Comparison of ENCODE assay signal across 23 mouse cellular contexts in the genomic region with DNA sequence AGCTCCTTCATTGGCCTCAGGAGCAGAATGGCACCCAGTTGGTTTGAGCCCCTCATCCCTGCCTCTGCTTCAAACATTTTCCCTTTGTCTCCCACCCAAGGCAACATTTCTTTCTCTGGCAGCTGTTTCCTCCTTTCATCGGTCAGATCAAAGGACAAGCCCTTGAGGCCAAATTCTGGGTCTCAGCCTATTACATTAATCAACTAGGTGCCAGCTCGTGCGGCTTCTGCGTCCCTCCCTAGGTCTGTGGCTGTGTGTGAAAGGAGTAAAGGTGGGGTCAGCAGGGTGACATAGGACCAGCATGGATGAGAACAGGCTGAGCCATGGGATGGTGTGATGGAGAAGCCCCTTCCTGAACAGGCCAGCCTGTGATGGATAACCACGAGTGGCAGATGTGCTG. TPM values are rescaled to one million over a fixed set of nuclear protein-coding genes. Genes with fewer than 3 reads are reported as not detected.
DNase-seq lines count a peak whose midpoint lies in the region; ATAC-seq and TF ChIP-seq lines count a peak whose summit lies in the region.
"Had no signal": no experiment of that assay in that cellular context is flagged by ENCODE, and none has a peak within 500 bp of the region (broad histone marks: within the 10 kb centered on the region; RNA-seq: fewer than 3 reads in every experiment).

No protein-coding gene starts in this region.

- no peak overlapping the region for H3K9ac ChIP-seq in midbrain, postnatal 0 days (replicated peaks; ENCODE audit: low read length, poor library complexity, severe bottlenecking)
- no peak overlapping the region; the same call in 1 of the 2 replicates for H3K9ac ChIP-seq in midbrain, embryonic 14.5 days (replicated peaks; ENCODE audit: low read length)
- H3K9ac ChIP-seq: forebrain, postnatal 0 days; limb, embryonic 15.5 days; liver, embryonic 15.5 days had no signal

- H3K4me1 ChIP-seq in midbrain, embryonic 10.5 days = peaks cover 12% of the 10 kb centered on the region
- H3K4me1 ChIP-seq in midbrain, postnatal 0 days (ENCODE audit: insufficient read depth, low read length) = no peaks in the 10 kb centered on the region
- H3K4me1 ChIP-seq in midbrain, embryonic 14.5 days (ENCODE audit: control insufficient read depth, insufficient read depth, low read length) = peaks cover 2% of the 10 kb centered on the region; the same call in 1 of the 2 replicates
- H3K4me1 ChIP-seq: liver, embryonic 15.5 days had no signal

- ATAC-seq in midbrain, postnatal 0 days (ENCODE audit: low FRiP score) = no peak
- ATAC-seq in midbrain, embryonic 14.5 days (ENCODE audit: low FRiP score, low TSS enrichment) = no peak
- ATAC-seq: forebrain, postnatal 0 days; inflammation-experienced regulatory T-cells, adult 6 months had no signal

- H3K9me3 ChIP-seq in midbrain, embryonic 10.5 days (replicated peaks) = no peaks in the 10 kb centered on the region
- H3K9me3 ChIP-seq in midbrain, postnatal 0 days (ENCODE audit: low read length) = no peaks in the 10 kb centered on the region
- no peaks in the 10 kb centered on the region for H3K9me3 ChIP-seq in midbrain, embryonic 14.5 days (ENCODE audit: control insufficient read depth, low read length)
- H3K9me3 ChIP-seq: heart, embryonic 10.5 days; limb, embryonic 15.5 days; liver, embryonic 15.5 days had no signal

- no peaks in the 10 kb centered on the region for H3K27me3 ChIP-seq in midbrain, embryonic 10.5 days (ENCODE audit: low read depth, poor library complexity, severe bottlenecking)
- H3K27me3 ChIP-seq in midbrain, postnatal 0 days (ENCODE audit: insufficient read depth, low read length) = no peaks in the 10 kb centered on the region
- H3K27me3 ChIP-seq in midbrain, embryonic 14.5 days (ENCODE audit: control insufficient read depth, insufficient read depth, low read length) = no peaks in the 10 kb centered on the region
- H3K27me3 ChIP-seq: limb, embryonic 15.5 days; liver, embryonic 15.5 days had no signal

- WGBS in midbrain, embryonic 10.5 days = 52% methylated on average over 5 of the region's 5 CpGs
- WGBS in midbrain, postnatal 0 days = 30% methylated on average over 5 of the region's 5 CpGs
- 45% methylated on average over 5 of the region's 5 CpGs for WGBS in midbrain, embryonic 14.5 days

- H3K36me3 ChIP-seq in midbrain, embryonic 10.5 days = peaks cover 25% of the 10 kb centered on the region
- H3K36me3 ChIP-seq in midbrain, postnatal 0 days (ENCODE audit: insufficient read depth, low read length) = 0 out of 2 replicates have a peak, but pooled peaks cover 10% of the 10 kb centered on the region
- 0 out of 2 replicates have a peak, but pooled peaks cover 6% of the 10 kb centered on the region for H3K36me3 ChIP-seq in midbrain, embryonic 14.5 days (ENCODE audit: control insufficient read depth, insufficient read depth, low read length)
- H3K36me3 ChIP-seq: liver, embryonic 15.5 days had no signal

- no peak for TF ChIP-seq CTCF in midbrain, postnatal 0 days (IDR thresholded peaks at IDR 0.05)

- peak; percentile 25 for DNase-seq in adrenal gland, adult 2 months
- DNase-seq in adrenal gland, postnatal 4 days (ENCODE audit: low spot score in 2 of 2) = no peak
- peak; percentile 18 for DNase-seq in midbrain, embryonic 10.5 days (ENCODE audit: low spot score)
- DNase-seq in midbrain, postnatal 0 days (ENCODE audit: low spot score) = no peak
- DNase-seq in embryo, embryonic 9.5 days (ENCODE audit: extremely low spot score) = peak; percentile 60
- DNase-seq in midbrain, embryonic 14.5 days = peak; percentile 28
- no peak for DNase-seq in left cerebral cortex, adult 8-10 months (ENCODE audit: low spot score in 2 of 2)
- no peak for DNase-seq in right cerebral cortex, adult 2 months (ENCODE audit: low spot score in 2 of 2)
- DNase-seq: adrenal gland, postnatal 10 days; cerebellum, adult 11-12 months; cerebellum, postnatal 36 days; forebrain, postnatal 0 days; heart, postnatal 10 days; kidney, adult 2 months; kidney, postnatal 14 days; layer of hippocampus, adult 9-11 months; right cerebral cortex, postnatal 4 days; thymus, adult 2 months had no signal

- no peak overlapping the region for H3K4me3 ChIP-seq in midbrain, embryonic 10.5 days
- no peak overlapping the region for H3K4me3 ChIP-seq in midbrain, postnatal 0 days (ENCODE audit: low read depth, low read length)
- no peak overlapping the region for H3K4me3 ChIP-seq in midbrain, embryonic 14.5 days (replicated peaks; ENCODE audit: low read depth, low read length)
- H3K4me3 ChIP-seq: heart, embryonic 10.5 days; limb, embryonic 15.5 days; liver, embryonic 15.5 days had no signal

- no peak overlapping the region for H3K4me2 ChIP-seq in midbrain, postnatal 0 days (ENCODE audit: low read depth, low read length, poor library complexity, severe bottlenecking)
- H3K4me2 ChIP-seq in midbrain, embryonic 14.5 days (ENCODE audit: low read length) = no peak overlapping the region
- H3K4me2 ChIP-seq: limb, embryonic 15.5 days; liver, embryonic 15.5 days had no signal

- peak overlapping the region; percentile 74 for H3K27ac ChIP-seq in midbrain, embryonic 10.5 days (replicated peaks)
- H3K27ac ChIP-seq in midbrain, postnatal 0 days (ENCODE audit: low read depth, low read length) = no peak overlapping the region
- 0 out of 2 replicates have a peak overlapping the region, but pooled peaks have one; percentile 8 for H3K27ac ChIP-seq in midbrain, embryonic 14.5 days (replicated peaks; ENCODE audit: low read depth, low read length)
- H3K27ac ChIP-seq: heart, embryonic 10.5 days; limb, embryonic 15.5 days; liver, embryonic 15.5 days had no signal

RNA-seq across cellular contexts. Expression of a gene that starts 13.8 kb away (rescaled TPM):
- under 1 TPM in 1 of 2 experiments, not detected in 1; 0.41 TPM for total RNA-seq in adrenal gland, adult 2 months (2021)
- polyA plus RNA-seq in adrenal gland, adult 2 months (2012; rRNA removed) = 0.43 and 0.52 TPM in 2 replicates
- total RNA-seq in adrenal gland, postnatal 4 days (2021) = under 1 TPM; 0.45 to 0.90 TPM
- polyA plus RNA-seq in midbrain, embryonic 10.5 days (2016; fragmentation: Nextera tagmentation; extraction: Ambion mirVana) = 0.51 and 0.81 TPM in 2 replicates
- 1.7 and 2.0 TPM in 2 replicates for total RNA-seq in midbrain, postnatal 0 days (2014; rRNA removed)
- 0.48 and 0.77 TPM in 2 replicates for polyA plus RNA-seq in midbrain, postnatal 0 days (2015; fragmentation: Nextera tagmentation; extraction: Ambion mirVana)
- 0.50 and 0.66 TPM in 2 replicates for polyA plus RNA-seq in midbrain, embryonic 14.5 days (2014; fragmentation: Nextera tagmentation; extraction: Ambion mirVana)
- 1 to 10 TPM; 2.1 to 3.4 (median 2.4) TPM for total RNA-seq in left cerebral cortex, adult 8-10 months (2022)
- total RNA-seq: neutrophil, adult 5-6 weeks had no signal
- polyA plus RNA-seq: inflammation-experienced regulatory T-cells, adult 6 months had no signal

RNA-seq across cellular contexts. Expression of a gene that starts 28.5 kb away (rescaled TPM):
- total RNA-seq in adrenal gland, adult 2 months (2021) = 10 to 100 TPM; 35.8 to 46.3 TPM
- 49.3 and 67.1 TPM in 2 replicates for polyA plus RNA-seq in adrenal gland, adult 2 months (2012; rRNA removed)
- 10 to 100 TPM; 43.9 to 45.1 TPM for total RNA-seq in adrenal gland, postnatal 4 days (2021)
- polyA plus RNA-seq in midbrain, embryonic 10.5 days (2016; fragmentation: Nextera tagmentation; extraction: Ambion mirVana) = 66.5 and 80.5 TPM in 2 replicates
- total RNA-seq in midbrain, postnatal 0 days (2014; rRNA removed) = 30.8 and 39.9 TPM in 2 replicates
- polyA plus RNA-seq in midbrain, postnatal 0 days (2015; fragmentation: Nextera tagmentation; extraction: Ambion mirVana) = 46.0 and 52.4 TPM in 2 replicates
- 56.0 and 62.7 TPM in 2 replicates for polyA plus RNA-seq in midbrain, embryonic 14.5 days (2014; fragmentation: Nextera tagmentation; extraction: Ambion mirVana)
- 100 to 1,000 TPM; 122 to 133 (median 124) TPM for total RNA-seq in left cerebral cortex, adult 8-10 months (2022)

RNA-seq across cellular contexts. Expression of a gene that starts 51.5 kb away (rescaled TPM):
- 1 to 10 TPM; 9.5 to 9.7 TPM for total RNA-seq in adrenal gland, adult 2 months (2021)
- 16.5 and 18.9 TPM in 2 replicates for polyA plus RNA-seq in adrenal gland, adult 2 months (2012; rRNA removed)
- total RNA-seq in adrenal gland, postnatal 4 days (2021) = 1 to 10 TPM; 9.6 to 9.8 TPM
- polyA plus RNA-seq in midbrain, embryonic 10.5 days (2016; fragmentation: Nextera tagmentation; extraction: Ambion mirVana) = 27.9 and 30.9 TPM in 2 replicates
- total RNA-seq in midbrain, postnatal 0 days (2014; rRNA removed) = 13.8 and 23.3 TPM in 2 replicates
- 13.3 and 15.9 TPM in 2 replicates for polyA plus RNA-seq in midbrain, postnatal 0 days (2015; fragmentation: Nextera tagmentation; extraction: Ambion mirVana)
- polyA plus RNA-seq in midbrain, embryonic 14.5 days (2014; fragmentation: Nextera tagmentation; extraction: Ambion mirVana) = 20.6 and 26.1 TPM in 2 replicates
- 10 to 100 TPM in 2 of 4 experiments, 1 to 10 TPM in 2; 9.5 to 12.0 (median 10.7) TPM for total RNA-seq in left cerebral cortex, adult 8-10 months (2022)

RNA-seq across cellular contexts. Expression of a gene that starts 56.2 kb away (rescaled TPM):
- total RNA-seq in adrenal gland, adult 2 months (2021) = 100 to 1,000 TPM; 208 to 226 TPM
- 597 and 627 TPM in 2 replicates for polyA plus RNA-seq in adrenal gland, adult 2 months (2012; rRNA removed)
- total RNA-seq in adrenal gland, postnatal 4 days (2021) = 100 to 1,000 TPM; 139 to 148 TPM
- polyA plus RNA-seq in midbrain, embryonic 10.5 days (2016; fragmentation: Nextera tagmentation; extraction: Ambion mirVana) = 193 and 213 TPM in 2 replicates
- total RNA-seq in midbrain, postnatal 0 days (2014; rRNA removed) = 607 and 625 TPM in 2 replicates
- 667 and 754 TPM in 2 replicates for polyA plus RNA-seq in midbrain, postnatal 0 days (2015; fragmentation: Nextera tagmentation; extraction: Ambion mirVana)
- polyA plus RNA-seq in midbrain, embryonic 14.5 days (2014; fragmentation: Nextera tagmentation; extraction: Ambion mirVana) = 528 and 640 TPM in 2 replicates
- 100 to 1,000 TPM; 386 to 441 (median 416) TPM for total RNA-seq in left cerebral cortex, adult 8-10 months (2022)

Comparison
In these comparisons a context has a peak if more than half of its experiments do, and no peak if none do; other contexts are left out.
1. DNase-seq: peak in adrenal gland, adult 2 months (single experiment), midbrain, embryonic 10.5 days (single experiment), embryo, embryonic 9.5 days (single experiment) and midbrain, embryonic 14.5 days (single experiment); none in adrenal gland, postnatal 4 days (0 of 2), midbrain, postnatal 0 days (single experiment), left cerebral cortex, adult 8-10 months (0 of 2) and right cerebral cortex, adult 2 months (0 of 2).